Mouse (Mus musculus) layer of hippocampus, adult 11-12 months (tissue): Measurements from ENCODE around the gene Gabrb1.

ENCODE experiments used
- DNase-seq: peaks from one replicate; pipeline ENCODE4 v3.0.0; 2022; ENCODE audit warnings: low spot score

Gene Gabrb1

GRCm38 (mm10) chr5:71828996-71829395 is 171.1 kb downstream of the Gabrb1 start:
- peak; percentile 17 for DNase-seq

DNA sequence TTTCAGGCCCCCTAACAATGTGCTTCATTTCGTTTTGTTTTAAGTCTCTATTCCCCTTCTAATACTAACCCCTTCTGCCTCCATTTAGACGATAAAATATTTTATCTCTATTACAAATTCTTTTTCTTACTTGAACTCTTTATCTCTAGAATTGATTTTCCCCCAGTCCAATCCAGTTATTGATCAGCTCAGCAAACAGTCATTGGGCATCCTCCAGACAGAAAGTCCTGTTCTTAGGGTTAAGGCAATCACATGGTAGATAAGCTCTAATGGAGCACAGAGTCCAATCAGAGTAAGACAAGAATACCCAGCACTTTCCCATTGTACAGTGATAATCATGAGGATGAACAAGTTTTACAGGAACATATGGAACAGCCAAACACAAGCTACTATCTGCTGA is 172.4 kb downstream of the Gabrb1 start:
- no peak for DNase-seq

DNA sequence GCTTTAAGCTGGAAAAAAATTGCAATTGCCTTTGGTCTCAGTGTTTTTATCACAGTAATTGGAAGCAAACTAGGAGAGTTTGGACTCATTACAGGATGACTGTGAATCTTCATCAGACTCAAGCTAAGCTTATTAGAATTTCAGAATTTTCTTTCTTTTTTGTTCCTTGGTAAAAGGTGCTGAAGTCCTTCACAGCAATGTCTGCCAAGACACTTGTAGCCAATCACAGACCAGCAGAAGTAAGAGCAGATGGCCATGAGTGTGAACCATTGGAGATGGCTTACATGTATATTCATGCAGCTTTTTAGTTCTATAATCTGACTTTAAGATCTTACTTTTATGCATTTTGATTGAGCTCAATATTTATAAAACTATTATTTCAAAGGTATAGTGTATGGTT is 184.3 kb downstream of the Gabrb1 start:
- no peak for DNase-seq

DNA sequence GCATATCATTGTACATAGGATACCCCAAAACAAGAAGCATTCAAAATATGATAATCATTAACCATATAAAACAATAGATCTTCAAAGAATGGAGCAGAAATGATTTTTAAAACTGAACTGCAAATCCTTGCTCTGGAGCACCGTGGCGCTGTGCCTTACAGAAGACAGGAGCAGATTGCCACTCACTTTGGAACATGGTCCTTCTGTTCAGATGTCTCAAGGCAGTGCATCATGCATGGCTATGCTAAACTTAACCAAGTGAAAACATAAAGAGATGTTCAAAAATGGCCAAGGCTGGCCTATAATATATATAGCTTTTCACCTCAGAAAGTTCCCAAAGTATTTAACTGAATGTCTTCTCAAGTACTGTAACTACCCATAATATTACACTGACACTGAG is 240.3 kb downstream of the Gabrb1 start:
- DNase-seq, result no peak

GRCm38 (mm10) chr5:71903399-71903798 is 245.5 kb downstream of the Gabrb1 start:
- DNase-seq, result no peak

DNA sequence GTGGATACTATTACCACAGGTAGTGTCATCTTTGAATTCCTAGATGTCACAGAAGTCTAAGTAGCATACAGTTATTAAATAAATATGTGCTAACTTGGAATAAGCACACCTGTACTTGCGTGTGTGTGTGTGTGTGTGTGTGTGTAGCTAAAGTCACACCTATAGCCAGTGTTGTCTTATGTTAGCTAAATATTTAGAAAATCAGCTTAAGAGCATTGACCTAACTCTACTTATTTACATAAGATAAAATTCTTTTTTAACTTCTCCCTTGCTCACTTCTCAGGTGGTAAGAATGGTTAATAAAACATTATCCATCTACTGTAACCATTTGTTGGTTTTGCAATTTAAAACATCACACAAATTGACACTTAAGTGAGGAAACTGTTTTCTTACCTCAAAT is 256.1 kb downstream of the Gabrb1 start:
- no peak for DNase-seq

GRCm38 (mm10) chr5:71915711-71916110 is 257.8 kb downstream of the Gabrb1 start:
- DNase-seq, result no peak

DNA sequence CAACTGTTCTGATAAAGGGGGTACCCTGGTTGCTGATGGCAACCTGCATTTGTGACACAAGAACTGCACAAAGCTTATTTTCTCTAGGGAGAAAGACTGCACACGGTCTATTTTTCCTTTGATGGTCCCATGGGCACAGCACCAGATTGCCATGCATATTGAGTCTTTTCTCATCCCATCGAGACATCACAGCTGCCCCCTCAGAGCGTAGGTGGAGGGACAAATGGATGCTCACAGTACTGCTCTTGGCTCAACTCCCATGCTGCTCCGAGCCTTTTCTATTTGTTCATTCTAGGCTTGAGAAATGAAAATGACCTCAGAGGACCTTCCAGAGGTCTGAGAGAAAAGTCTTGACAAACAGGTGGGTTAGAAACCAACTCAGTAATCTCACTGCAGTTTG is 259.3 kb downstream of the Gabrb1 start:
- peak; percentile 84 for DNase-seq

- DNase-seq, result no peak
These were observed 265.7 kb downstream of the Gabrb1 start for GRCm38 (mm10) chr5:71923636-71924035.

DNA sequence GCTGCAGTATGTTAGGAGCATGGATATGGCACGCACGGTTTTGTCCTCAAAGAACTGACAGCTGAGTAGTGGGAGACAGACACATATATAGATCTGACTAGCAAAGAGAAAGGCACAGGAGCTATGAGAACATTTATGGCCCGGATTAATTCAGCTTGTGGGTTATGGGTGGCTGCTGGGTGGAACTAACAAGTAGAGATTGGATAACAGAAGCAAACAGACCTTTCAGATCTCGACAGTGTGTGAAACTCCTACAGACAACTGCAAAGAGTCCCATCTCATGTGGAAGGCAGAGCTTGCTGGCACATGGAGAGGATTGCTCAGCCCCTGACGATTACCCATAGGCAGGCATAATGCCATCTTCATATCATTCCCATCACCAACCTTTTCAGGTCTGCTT is 268.4 kb downstream of the Gabrb1 start:
- peak; percentile 17 for DNase-seq

DNA sequence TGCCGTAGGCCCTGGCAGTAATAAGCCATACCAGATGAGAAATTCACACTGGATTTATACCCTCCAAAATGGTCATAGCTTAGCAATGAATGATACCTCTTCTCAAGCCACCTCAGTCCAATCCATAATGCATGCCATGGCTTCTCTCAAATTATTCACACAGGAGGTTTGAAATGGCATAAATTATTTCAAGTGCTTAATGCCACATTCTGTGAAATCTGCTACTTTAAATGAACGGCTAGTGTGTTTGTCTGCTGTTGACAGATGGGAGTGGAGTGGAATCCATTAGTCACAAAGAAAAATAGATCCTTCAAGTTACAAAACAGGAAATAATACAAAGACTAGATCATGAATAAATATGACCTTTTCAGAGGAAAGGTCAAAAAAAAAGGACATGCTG is 272.1 kb downstream of the Gabrb1 start:
- DNase-seq, result no peak

DNA sequence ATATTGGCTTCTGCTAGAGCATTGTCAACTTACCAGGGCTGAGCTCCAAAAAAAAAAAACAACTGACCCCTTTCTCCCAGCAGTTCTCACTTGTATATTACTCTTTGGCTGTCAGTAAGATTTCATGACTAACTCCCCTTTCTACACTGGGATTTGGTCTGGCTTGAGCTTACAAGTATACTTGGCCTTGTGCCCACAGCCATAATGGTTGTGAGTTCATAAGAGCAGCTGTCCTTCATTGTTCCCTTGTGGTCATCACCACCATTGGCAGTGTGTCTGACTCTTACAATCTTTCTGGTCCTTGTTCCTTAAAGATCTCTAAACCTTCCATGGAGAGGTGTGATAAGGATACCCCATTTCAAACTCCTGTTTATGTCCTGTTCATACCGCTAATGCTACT is 293.5 kb downstream of the Gabrb1 start:
- DNase-seq, result no peak

- no peak for DNase-seq
These were observed 297.3 kb downstream of the Gabrb1 start for GRCm38 (mm10) chr5:71955070-71955685.

- DNase-seq, result no peak
These were observed 307.0 kb downstream of the Gabrb1 start for GRCm38 (mm10) chr5:71964876-71965432.

- DNase-seq, result no peak
These were observed 307.6 kb downstream of the Gabrb1 start for GRCm38 (mm10) chr5:71965529-71965928.

- peak; percentile 37 for DNase-seq
These were observed 312.4 kb downstream of the Gabrb1 start for GRCm38 (mm10) chr5:71970140-71970800.

DNA sequence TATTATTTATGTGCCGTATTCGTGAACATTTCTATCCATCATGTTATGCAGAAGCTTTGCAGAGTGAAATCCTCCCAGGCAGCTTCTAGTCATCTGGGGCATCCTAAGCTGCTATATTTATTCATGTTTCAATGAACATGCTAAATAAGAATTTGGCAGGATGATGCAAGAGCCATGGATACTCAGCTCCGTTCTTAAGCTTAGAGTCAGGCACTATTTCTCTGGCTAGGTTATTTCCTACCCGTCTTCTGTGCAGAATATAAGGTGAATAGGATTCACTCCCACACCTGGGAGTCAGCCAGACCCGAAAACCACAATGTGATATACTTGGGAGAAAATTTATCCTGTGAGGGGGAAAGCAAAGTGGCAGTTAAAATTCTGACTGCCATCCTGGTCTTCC is 314.9 kb downstream of the Gabrb1 start:
- DNase-seq, result no peak

DNA sequence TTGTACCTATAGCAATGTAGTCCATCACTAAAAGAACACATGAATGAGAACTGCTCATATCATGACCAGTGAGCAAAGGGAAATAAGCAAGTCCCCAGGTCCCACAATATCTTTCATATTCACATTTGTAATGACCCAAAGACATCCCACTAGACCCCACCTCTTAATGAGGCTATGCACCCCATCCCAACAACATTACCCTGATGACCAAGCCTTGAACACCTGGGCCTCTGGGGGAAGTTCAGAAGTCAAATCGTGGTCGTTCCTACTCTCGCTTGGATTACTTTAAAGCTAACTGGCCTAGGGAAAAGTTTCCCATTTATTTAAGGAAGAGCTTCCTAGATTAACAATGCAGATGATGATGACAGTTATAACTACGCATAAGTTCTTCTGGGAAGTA is 318.2 kb downstream of the Gabrb1 start:
- DNase-seq, result no peak

DNA sequence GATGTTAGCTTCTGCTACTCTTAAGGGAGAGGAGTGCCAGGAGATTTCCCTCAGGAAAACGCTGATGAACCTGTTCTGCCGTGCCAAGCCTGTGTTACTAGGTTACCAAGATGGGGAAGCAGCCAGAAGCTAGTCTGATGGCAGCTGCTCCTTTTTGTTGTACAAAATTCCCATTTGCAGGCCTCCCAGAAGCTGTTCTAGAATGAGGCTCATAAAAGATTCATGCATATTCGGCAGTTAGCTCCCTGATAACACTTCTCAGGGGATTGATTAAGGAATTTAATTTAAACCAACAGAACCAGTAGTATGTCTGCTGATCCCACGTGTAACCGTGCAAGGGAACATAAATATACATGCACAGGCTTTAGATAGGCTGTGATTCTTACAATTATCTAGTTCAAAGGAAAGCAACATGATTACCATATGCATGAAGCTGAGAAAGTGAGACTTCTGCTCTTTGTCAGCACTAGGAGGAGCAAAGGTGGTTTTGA is 318.7 kb downstream of the Gabrb1 start:
- peak; percentile 75 for DNase-seq

DNA sequence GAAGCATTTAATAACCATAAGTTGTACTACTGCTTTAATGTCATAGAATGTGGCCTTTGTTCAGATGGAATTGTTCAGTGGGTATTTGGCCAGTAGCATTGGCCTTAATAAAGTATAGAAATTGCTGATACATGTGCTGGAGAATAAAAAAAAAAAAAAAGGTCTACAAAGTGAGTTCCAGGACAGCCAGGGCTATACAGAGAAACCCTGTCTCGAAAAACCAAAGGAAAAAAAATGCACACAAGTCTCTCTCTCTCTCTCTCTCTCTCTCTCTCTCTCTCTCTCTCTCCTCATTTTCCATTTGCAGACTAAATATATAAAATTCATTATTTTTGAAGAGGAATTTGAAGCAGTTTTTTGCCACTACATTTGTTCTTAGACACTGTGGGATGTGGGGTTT is 328.6 kb downstream of the Gabrb1 start:
- no peak for DNase-seq

DNA sequence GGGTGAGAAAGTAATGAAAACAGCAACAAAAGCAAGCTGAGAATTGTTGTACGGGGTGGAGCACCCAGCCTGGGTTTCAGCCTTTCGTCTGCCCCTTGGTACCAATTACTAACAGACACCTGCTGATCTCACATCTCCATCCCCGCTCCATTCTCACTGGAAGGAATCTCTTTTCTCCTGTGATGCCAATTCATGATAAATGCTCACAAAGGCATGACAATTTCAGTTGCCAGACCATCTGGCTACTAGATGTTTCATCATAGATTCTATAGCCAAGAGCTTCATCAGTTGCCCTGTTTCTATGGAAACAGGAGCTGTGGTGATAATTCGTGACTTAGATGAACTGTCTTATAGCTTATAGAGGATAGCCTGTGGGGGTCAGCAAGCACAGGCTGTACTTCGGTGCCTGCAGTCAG is 329.1 kb downstream of the Gabrb1 start:
- DNase-seq, result peak; percentile 63

DNA sequence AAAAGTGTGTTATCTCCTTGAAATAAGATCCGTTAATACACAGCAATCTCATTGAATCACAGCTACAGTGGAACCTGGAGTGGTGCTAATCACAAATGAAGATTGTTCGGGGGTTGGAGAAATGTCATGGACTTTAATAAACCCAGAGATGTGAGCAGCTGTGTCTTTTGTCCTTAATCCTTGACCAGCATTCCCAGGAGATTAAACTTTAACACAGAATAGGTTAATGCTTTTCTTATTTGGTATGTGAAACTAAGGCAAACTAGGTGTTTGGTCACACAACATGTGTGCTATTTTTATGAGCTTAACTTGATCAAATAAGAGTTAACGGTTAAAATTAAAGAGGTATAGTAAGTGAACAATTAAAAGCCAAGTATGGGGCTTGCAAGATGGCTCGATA is 341.6 kb downstream of the Gabrb1 start:
- no peak for DNase-seq

- DNase-seq, result no peak
These were observed 346.0 kb downstream of the Gabrb1 start for GRCm38 (mm10) chr5:72003811-72004435.
